Mouse (Mus musculus): ENCODE data around the gene Cyb561d2. TPM values are rescaled to one million over a fixed set of nuclear protein-coding genes. Genes with fewer than 3 reads are reported as not detected.

Cyb561d2 gene
- polyA plus RNA-seq, 1 experiment from 2014 or later: 14.3 TPM

Other genes with a start within 250 kb of the Cyb561d2 start
- 3.4 and 3.7 TPM in 2 replicates for gene Cish, start 246.2 kb downstream of the Cyb561d2 start, polyA plus RNA-seq (2014; fragmentation: Nextera tagmentation; extraction: Ambion mirVana)
- gene Hemk1, start 203.8 kb downstream of the Cyb561d2 start, polyA plus RNA-seq (2014; fragmentation: Nextera tagmentation; extraction: Ambion mirVana): 8.2 and 11.0 TPM in 2 replicates
- 0.70 and 0.72 TPM in 2 replicates for gene 6430571L13Rik, start 201.6 kb downstream of the Cyb561d2 start, polyA plus RNA-seq (2014; fragmentation: Nextera tagmentation; extraction: Ambion mirVana)
- gene Cacna2d2, start 142.6 kb downstream of the Cyb561d2 start, polyA plus RNA-seq (2014; fragmentation: Nextera tagmentation; extraction: Ambion mirVana): 0.59 and 0.63 TPM in 2 replicates
- gene Tmem115, start 8.2 kb downstream of the Cyb561d2 start, polyA plus RNA-seq (2014; fragmentation: Nextera tagmentation; extraction: Ambion mirVana): 43.3 and 49.7 TPM in 2 replicates
- gene Nprl2, start within 50 bp of the Cyb561d2 start, polyA plus RNA-seq (2014; fragmentation: Nextera tagmentation; extraction: Ambion mirVana): 39.2 and 41.9 TPM in 2 replicates
- 0.93 and 1.1 TPM in 2 replicates for gene Zmynd10, start 5.1 kb upstream of the Cyb561d2 start, polyA plus RNA-seq (2014; fragmentation: Nextera tagmentation; extraction: Ambion mirVana)
- gene Rassf1, start 9.4 kb upstream of the Cyb561d2 start, polyA plus RNA-seq (2014; fragmentation: Nextera tagmentation; extraction: Ambion mirVana): 42.4 and 43.3 TPM in 2 replicates
- gene Tusc2, start 21.1 kb upstream of the Cyb561d2 start, polyA plus RNA-seq (2014; fragmentation: Nextera tagmentation; extraction: Ambion mirVana): 68.5 and 68.9 TPM in 2 replicates
- 138 and 150 TPM in 2 replicates for gene Hyal2, start 25.8 kb upstream of the Cyb561d2 start, polyA plus RNA-seq (2014; fragmentation: Nextera tagmentation; extraction: Ambion mirVana)
- gene Hyal1, start 34.7 kb upstream of the Cyb561d2 start, polyA plus RNA-seq (2014; fragmentation: Nextera tagmentation; extraction: Ambion mirVana): 5.3 and 7.3 TPM in 2 replicates
- 11.8 and 14.2 TPM in 2 replicates for gene Naa80, start 36.7 kb upstream of the Cyb561d2 start, polyA plus RNA-seq (2014; fragmentation: Nextera tagmentation; extraction: Ambion mirVana)
- 0.66 TPM in 2 replicates for gene Hyal3, start 38.6 kb upstream of the Cyb561d2 start, polyA plus RNA-seq (2014; fragmentation: Nextera tagmentation; extraction: Ambion mirVana)
- gene Ifrd2, start 45.4 kb upstream of the Cyb561d2 start, polyA plus RNA-seq (2014; fragmentation: Nextera tagmentation; extraction: Ambion mirVana): 42.3 and 42.9 TPM in 2 replicates
- 1.1 and 1.3 TPM in 2 replicates for gene Sema3b, start 67.0 kb upstream of the Cyb561d2 start, polyA plus RNA-seq (2014; fragmentation: Nextera tagmentation; extraction: Ambion mirVana)
- gene Gnai2, start 93.2 kb upstream of the Cyb561d2 start, polyA plus RNA-seq (2014; fragmentation: Nextera tagmentation; extraction: Ambion mirVana): 369 and 379 TPM in 2 replicates
- gene Slc38a3, start 127.3 kb upstream of the Cyb561d2 start, polyA plus RNA-seq (2014; fragmentation: Nextera tagmentation; extraction: Ambion mirVana): 7.0 and 7.6 TPM in 2 replicates
- gene Gnat1, start 137.5 kb upstream of the Cyb561d2 start, polyA plus RNA-seq (2014; fragmentation: Nextera tagmentation; extraction: Ambion mirVana): 1.4 TPM in 1 of 2 replicates, not detected in the other
- 17.6 and 17.7 TPM in 2 replicates for gene Sema3f, start 168.3 kb upstream of the Cyb561d2 start, polyA plus RNA-seq (2014; fragmentation: Nextera tagmentation; extraction: Ambion mirVana)
- gene Rbm5, start 228.8 kb upstream of the Cyb561d2 start, polyA plus RNA-seq (2014; fragmentation: Nextera tagmentation; extraction: Ambion mirVana): 184 and 198 TPM in 2 replicates

Measured in embryonic facial prominence, embryonic 11.5 days (tissue).